Comparison of ENCODE assay signal across 16 mouse cellular contexts in the genomic region with DNA sequence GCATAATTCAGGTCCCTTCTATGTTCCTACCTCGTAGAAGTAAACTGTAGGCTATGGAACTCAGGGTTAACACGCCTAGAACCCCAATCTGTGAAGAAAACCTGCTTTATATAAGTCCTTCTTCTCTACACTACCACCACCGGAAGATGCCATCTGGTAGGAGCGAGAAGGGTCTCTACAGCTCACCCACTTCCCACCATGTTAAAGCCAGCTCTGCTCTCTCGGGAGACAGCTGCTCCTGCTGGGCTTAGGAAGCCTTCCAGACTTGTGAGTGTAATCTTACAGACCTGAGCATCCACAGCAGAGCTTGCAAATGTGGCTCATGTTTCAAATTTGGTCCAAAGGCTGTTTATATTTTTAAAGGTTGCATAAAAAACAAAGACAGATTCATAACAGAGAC.
DNase-seq lines count a peak whose midpoint lies in the region; ATAC-seq and TF ChIP-seq lines count a peak whose summit lies in the region.
"Had no signal": no experiment of that assay in that cellular context is flagged by ENCODE, and none has a peak within 500 bp of the region (broad histone marks: within the 10 kb centered on the region; RNA-seq: fewer than 3 reads in every experiment).

No protein-coding gene starts in this region.

- H3K4me3 ChIP-seq in intestine, postnatal 0 days (ENCODE audit: low read depth, low read length), result no peak overlapping the region
- no peak overlapping the region for H3K4me3 ChIP-seq in forebrain, embryonic 14.5 days (ENCODE audit: low read depth, low read length)
- H3K4me3 ChIP-seq: erythroblast, embryonic 14.5 days; heart, embryonic 15.5 days; layer of hippocampus, adult 2 months; liver, embryonic 15.5 days; megakaryocyte, embryonic 14.5 days; neural tube, embryonic 13.5 days had no signal

- H3K36me3 ChIP-seq in intestine, postnatal 0 days (ENCODE audit: control insufficient read depth, insufficient read depth), result no peaks in the 10 kb centered on the region
- no peaks in the 10 kb centered on the region for H3K36me3 ChIP-seq in forebrain, embryonic 14.5 days (ENCODE audit: control insufficient read depth, insufficient read depth, low read length)
- H3K36me3 ChIP-seq: heart, embryonic 15.5 days; liver, embryonic 15.5 days; neural tube, embryonic 13.5 days had no signal

- H3K27me3 ChIP-seq in intestine, postnatal 0 days (replicated peaks; ENCODE audit: control insufficient read depth, insufficient read depth, low read length), result no peaks in the 10 kb centered on the region
- no peaks in the 10 kb centered on the region for H3K27me3 ChIP-seq in forebrain, embryonic 14.5 days (replicated peaks; ENCODE audit: control insufficient read depth, insufficient read depth, low read length)
- H3K27me3 ChIP-seq: heart, embryonic 15.5 days; liver, embryonic 15.5 days; megakaryocyte, embryonic 14.5 days; neural tube, embryonic 13.5 days had no signal

- peak; percentile 42 to 53 for DNase-seq in cerebellum, adult 18-20 months
- DNase-seq in cerebellum, adult 9-11 months, result peak; percentile 74
- peak; percentile 16 to 55 for DNase-seq in frontal cortex, postnatal 36 days (ENCODE audit: low spot score in 2 of 2)
- peak; percentile 33 to 56 for DNase-seq in right cerebral cortex, postnatal 10 days (ENCODE audit: low spot score in 2 of 2)
- no peak for DNase-seq in adrenal gland, postnatal 36 days
- DNase-seq in forebrain, embryonic 14.5 days (ENCODE audit: low spot score), result no peak
- DNase-seq: heart, adult 18-20 months; lung, postnatal 10 days had no signal

- no peak for TF ChIP-seq CTCF in intestine, postnatal 0 days (IDR thresholded peaks at IDR 0.05; ENCODE audit: low read depth)

- no peaks in the 10 kb centered on the region for H3K4me1 ChIP-seq in intestine, postnatal 0 days (replicated peaks; ENCODE audit: control insufficient read depth, insufficient read depth, low read length)
- no peaks in the 10 kb centered on the region for H3K4me1 ChIP-seq in forebrain, embryonic 14.5 days (ENCODE audit: control insufficient read depth, insufficient read depth, low read length)
- H3K4me1 ChIP-seq: heart, embryonic 15.5 days; liver, embryonic 15.5 days; megakaryocyte, embryonic 14.5 days; neural tube, embryonic 13.5 days had no signal

- WGBS in intestine, postnatal 0 days, result 69% methylated on average over 5 of the region's 5 CpGs
- 82% methylated on average over 5 of the region's 5 CpGs for WGBS in forebrain, embryonic 14.5 days

- H3K9me3 ChIP-seq in intestine, postnatal 0 days (ENCODE audit: control insufficient read depth), result no peaks in the 10 kb centered on the region
- no peaks in the 10 kb centered on the region for H3K9me3 ChIP-seq in forebrain, embryonic 14.5 days (replicated peaks; ENCODE audit: control insufficient read depth, low read length)
- H3K9me3 ChIP-seq: heart, embryonic 15.5 days; liver, embryonic 15.5 days; megakaryocyte, embryonic 14.5 days; neural tube, embryonic 13.5 days had no signal

- H3K4me2 ChIP-seq in intestine, postnatal 0 days (replicated peaks; ENCODE audit: low read depth), result no peak overlapping the region
- no peak overlapping the region for H3K4me2 ChIP-seq in forebrain, embryonic 14.5 days (ENCODE audit: low read length)
- H3K4me2 ChIP-seq: heart, embryonic 15.5 days; liver, embryonic 15.5 days; neural tube, embryonic 13.5 days had no signal

- H3K27ac ChIP-seq in intestine, postnatal 0 days (ENCODE audit: low read depth, low read length), result no peak overlapping the region
- H3K27ac ChIP-seq in forebrain, embryonic 14.5 days (ENCODE audit: low read depth, low read length), result no peak overlapping the region
- H3K27ac ChIP-seq: heart, embryonic 15.5 days; kidney, postnatal 0 days; layer of hippocampus, adult 2 months; liver, embryonic 15.5 days; neural tube, embryonic 13.5 days had no signal

- H3K9ac ChIP-seq in intestine, postnatal 0 days (ENCODE audit: low read depth, low read length), result no peak overlapping the region
- H3K9ac ChIP-seq in forebrain, embryonic 14.5 days (ENCODE audit: low read length), result no peak overlapping the region
- H3K9ac ChIP-seq: heart, embryonic 15.5 days; liver, embryonic 15.5 days; neural tube, embryonic 13.5 days had no signal

- ATAC-seq in intestine, postnatal 0 days, result no peak
- no peak for ATAC-seq in forebrain, embryonic 14.5 days

Comparison
In these comparisons a context has a peak if more than half of its experiments do, and no peak if none do; other contexts are left out.
1. DNase-seq: peak in cerebellum, adult 18-20 months (2 of 2), cerebellum, adult 9-11 months (single experiment), frontal cortex, postnatal 36 days (2 of 2) and right cerebral cortex, postnatal 10 days (2 of 2); none in adrenal gland, postnatal 36 days (0 of 2) and forebrain, embryonic 14.5 days (single experiment).